Mouse (Mus musculus) embryonic facial prominence, embryonic 14.5 days (tissue): ENCODE results near the gene Tmem170. TPM values are rescaled to one million over a fixed set of nuclear protein-coding genes. Genes with fewer than 3 reads are reported as not detected.
"Not testable (repeated sequence)": the region's sequence is repeated elsewhere in the genome, so short reads cannot be mapped to it uniquely, and the experiment has no call there.

ENCODE experiments used
- ATAC-seq: fragments of 200-750 bp; cut with Nextera tagmentation; 2 replicates; pipeline ENCODE4 v1.8.0; 2017; ENCODE audit warnings: low read depth, moderate number of reproducible peaks, moderate TSS enrichment
- DNase-seq: peaks from one replicate; pipeline ENCODE4 v3.0.0-alpha.2; 2015; ENCODE audit warnings: low spot score
- H3K27ac ChIP-seq: fragments of 300-500 bp; sonication (generic); replicated peaks from 2 replicates; pipeline ENCODE4 v1.5.1; 2014; ENCODE audit warnings: low read depth, mild to moderate bottlenecking, low read length, moderate library complexity
- H3K27me3 ChIP-seq: fragments of 300-500 bp; sonication (generic); replicated peaks from 2 replicates; pipeline ENCODE4 v1.6.1; 2014; ENCODE audit warnings: low read length; ENCODE audit not compliant: control insufficient read depth, insufficient read depth
- H3K36me3 ChIP-seq: fragments of 300-500 bp; sonication (generic); 2 replicates; pipeline ENCODE4 v1.6.1; 2014; ENCODE audit warnings: low read length, mixed read lengths; ENCODE audit not compliant: control insufficient read depth, insufficient read depth
- H3K4me1 ChIP-seq: fragments of 300-500 bp; sonication (generic); 2 replicates; pipeline ENCODE4 v1.6.1; 2014; ENCODE audit warnings: antibody characterized with exemption, low read length; ENCODE audit not compliant: control insufficient read depth, insufficient read depth
- H3K4me2 ChIP-seq: fragments of 300-500 bp; sonication (generic); 2 replicates; pipeline ENCODE4 v1.6.1; 2014; ENCODE audit warnings: low read depth, mild to moderate bottlenecking, low read length, moderate library complexity, mixed read lengths
- H3K4me3 ChIP-seq: fragments of 300-500 bp; sonication (generic); 2 replicates; pipeline ENCODE4 v1.5.1; 2014; ENCODE audit warnings: low read depth, mild to moderate bottlenecking, low read length
- H3K9ac ChIP-seq: fragments of 300-500 bp; sonication (generic); 2 replicates; pipeline ENCODE4 v1.6.1; 2014; ENCODE audit warnings: low read depth, mild to moderate bottlenecking, low read length, moderate library complexity, mixed read lengths
- H3K9me3 ChIP-seq: fragments of 300-500 bp; sonication (generic); 2 replicates; pipeline ENCODE4 v1.6.1; 2016; ENCODE audit warnings: low read length; ENCODE audit not compliant: control insufficient read depth
- WGBS: fragments of 180-500 bp; shearing (Covaris S2); extraction: QIAGEN DNeasy Blood & Tissue Kit; methylation state at CpG from one replicate; pipeline ENCODE4 v1.1.7; 2014; 5-methylcytosine and 5-hydroxymethylcytosine counted together
- polyA plus RNA-seq: library from polyadenylated mRNA; unstranded; fragments of >200 nt; fragmentation: Nextera tagmentation; extraction: Ambion mirVana; gene quantifications from 2 replicates; pipeline ENCODE4 v1.2.1, GENCODE M21; 2014

Tmem170 gene
- polyA plus RNA-seq, 1 experiment from 2014 or later: 4.1 TPM

DNA sequence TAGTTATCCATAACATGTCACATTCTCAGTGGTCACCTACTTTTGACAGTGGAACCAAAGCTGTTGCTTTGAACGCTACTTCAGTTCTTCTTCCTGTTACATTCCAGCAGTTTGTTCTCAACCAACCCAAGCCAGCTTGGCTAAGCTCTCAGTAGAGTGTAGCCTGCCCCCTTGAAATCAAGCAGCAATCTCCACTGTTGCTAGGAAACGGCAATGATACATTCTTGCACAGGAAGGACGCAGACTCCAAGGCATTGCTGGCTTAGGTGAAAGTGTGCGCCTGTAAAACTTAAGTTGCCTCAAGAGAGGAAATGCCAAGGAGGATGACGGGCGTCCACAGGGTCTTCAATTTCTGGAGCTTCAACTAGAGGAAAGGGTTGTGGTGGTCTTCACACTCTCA lies 10.7 kb downstream of the Tmem170 start:
- no peak overlapping the region for H3K9ac ChIP-seq
- no peak overlapping the region for H3K4me3 ChIP-seq
- no peak overlapping the region for H3K27ac ChIP-seq
- H3K4me1 ChIP-seq: no peaks in the 10 kb centered on the region
- 88% methylated on average over 6 of the region's 6 CpGs for WGBS
- no peak for DNase-seq
- no peak for ATAC-seq
- H3K27me3 ChIP-seq: no peaks in the 10 kb centered on the region
- no peak overlapping the region for H3K4me2 ChIP-seq
- H3K9me3 ChIP-seq: no peaks in the 10 kb centered on the region
- peaks cover 29% of the 10 kb centered on the region for H3K36me3 ChIP-seq

GRCm38 (mm10) chr8:111865130-111865852 lies 11.3 kb downstream of the Tmem170 start:
- 89% methylated on average over 8 of the region's 8 CpGs for WGBS
- DNase-seq (no peak), ATAC-seq (no peak)
- no peaks in the 10 kb centered on the region for H3K27me3 ChIP-seq
- H3K9ac ChIP-seq: no peak overlapping the region
- peaks cover 29% of the 10 kb centered on the region for H3K36me3 ChIP-seq
- no peaks in the 10 kb centered on the region for H3K4me1 ChIP-seq
- H3K4me2 ChIP-seq: no peak overlapping the region
- no peak overlapping the region for H3K4me3 ChIP-seq
- no peaks in the 10 kb centered on the region for H3K9me3 ChIP-seq
- no peak overlapping the region for H3K27ac ChIP-seq

- ATAC-seq (no peak), DNase-seq (no peak)
- Histone ChIP-seq H3K4me1 (no peaks in the 10 kb centered on the region), H3K9me3 (no peaks in the 10 kb centered on the region), H3K4me2 (no peak overlapping the region), H3K4me3 (no peak overlapping the region), H3K36me3 (peaks cover 28% of the 10 kb centered on the region), H3K9ac (no peak overlapping the region), H3K27me3 (no peaks in the 10 kb centered on the region), H3K27ac (no peak overlapping the region)
- 87% methylated on average over 8 of the region's 8 CpGs for WGBS
Measured at GRCm38 (mm10) chr8:111864648-111865047, 11.9 kb downstream of the Tmem170 start.

DNA sequence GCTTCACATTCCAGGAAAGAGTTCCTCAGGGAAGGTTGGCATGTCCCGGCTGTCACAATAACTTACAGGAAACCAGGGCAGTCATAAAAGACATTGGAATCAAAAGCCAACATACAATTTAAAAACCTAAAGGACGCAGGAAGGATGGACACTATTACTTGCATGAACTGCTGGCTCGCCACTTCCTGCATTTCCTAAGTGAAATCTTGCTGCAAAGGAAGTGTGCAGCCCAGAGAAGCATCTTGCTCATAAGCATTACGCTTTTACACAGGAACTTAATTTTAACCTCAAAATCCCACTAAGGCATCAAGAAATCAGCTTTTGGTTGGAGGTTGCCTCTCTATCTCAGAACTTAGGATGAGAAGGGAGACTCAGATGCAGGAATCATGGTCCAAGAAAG lies 13.3 kb downstream of the Tmem170 start:
- Histone ChIP-seq H3K27ac (no peak overlapping the region), H3K4me3 (no peak overlapping the region), H3K9me3 (no peaks in the 10 kb centered on the region), H3K9ac (no peak overlapping the region), H3K36me3 (peaks cover 23% of the 10 kb centered on the region), H3K4me2 (no peak overlapping the region), H3K27me3 (no peaks in the 10 kb centered on the region), H3K4me1 (no peaks in the 10 kb centered on the region)
- DNase-seq (peak; percentile 12), ATAC-seq (no peak)
- WGBS: 83% methylated on average over 4 of the region's 4 CpGs

DNA sequence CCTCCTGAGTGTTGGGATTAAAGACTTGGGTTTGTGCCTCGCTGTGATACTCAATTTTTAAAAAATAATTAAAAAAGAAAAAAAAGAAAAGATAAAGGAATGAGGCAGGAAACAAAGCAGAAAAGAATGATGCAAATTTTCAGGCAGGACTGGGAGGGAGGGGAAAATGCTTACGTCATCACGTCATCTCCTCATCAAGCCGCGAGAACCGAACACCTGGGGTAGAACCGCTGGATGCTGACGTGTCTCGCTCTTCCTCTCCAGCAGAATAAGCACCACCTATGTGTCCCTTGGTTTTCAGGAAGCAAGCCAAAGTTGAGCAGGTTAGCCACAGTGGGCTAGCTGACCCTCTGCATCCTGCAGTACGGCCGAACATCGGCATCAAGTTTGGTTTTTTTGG lies 20.6 kb downstream of the Tmem170 start:
- Histone ChIP-seq H3K36me3 (no peaks in the 10 kb centered on the region), H3K4me2 (no peak overlapping the region), H3K4me1 (peaks cover 5% of the 10 kb centered on the region; the same call in 1 of the 2 replicates), H3K4me3 (no peak overlapping the region), H3K27ac (no peak overlapping the region), H3K27me3 (no peaks in the 10 kb centered on the region), H3K9me3 (no peaks in the 10 kb centered on the region), H3K9ac (no peak overlapping the region)
- DNase-seq: no peak
- WGBS: 93% methylated on average over 12 of the region's 12 CpGs
- ATAC-seq: no peak

DNA sequence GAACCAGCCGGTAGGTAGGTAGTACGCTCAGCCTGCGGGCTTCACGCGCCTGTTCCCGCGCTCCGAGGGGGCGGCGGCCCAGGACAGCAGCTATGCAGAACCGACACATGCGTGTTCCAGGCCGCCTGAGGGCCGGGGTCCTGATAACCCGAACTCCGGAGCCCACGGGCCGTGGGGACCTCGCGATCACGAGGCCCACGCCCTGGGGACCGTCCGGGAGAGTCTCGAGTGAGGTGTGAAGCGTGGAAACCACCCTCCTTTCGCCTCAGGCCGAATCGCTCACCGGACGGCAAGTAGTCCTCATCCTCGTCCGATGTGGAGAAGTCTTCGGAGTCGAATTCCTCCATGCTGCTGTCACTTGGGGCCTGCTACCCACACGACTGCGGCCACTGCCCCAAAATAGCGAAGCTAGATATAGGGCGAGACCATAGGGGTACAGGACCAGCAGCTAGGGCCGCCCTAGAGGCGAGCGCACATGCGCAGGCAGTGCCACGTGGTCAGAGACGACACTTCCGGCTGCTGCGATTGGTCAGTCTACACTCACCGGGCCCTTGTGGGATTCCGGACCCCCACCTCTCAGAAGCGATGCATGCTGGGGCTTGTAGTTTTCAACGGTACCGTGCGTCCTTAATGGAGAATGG lies 22.6 kb downstream of the Tmem170 start, which contains the start of gene Cfdp1:
Gene Cfdp1, minus strand, starts transcription at position 431 of the 641 bp plus-strand sequence.
- H3K36me3 ChIP-seq: 0 out of 2 replicates have a peak, but pooled peaks cover 3% of the 10 kb centered on the region
- no peaks in the 10 kb centered on the region for H3K9me3 ChIP-seq
- H3K4me1 ChIP-seq: peaks cover 5% of the 10 kb centered on the region; the same call in 1 of the 2 replicates
- peak within 1 kb of the TSS; percentile 69; the same call in 1 of the 2 replicates for H3K27ac ChIP-seq
- ATAC-seq: peak; percentile 100
- H3K9ac ChIP-seq: peak within 1 kb of the TSS; percentile 86
- H3K27me3 ChIP-seq: no peaks in the 10 kb centered on the region
- H3K4me2 ChIP-seq: peak within 1 kb of the TSS; percentile 89
- WGBS: 1% methylated on average over 46 of the region's 53 CpGs
- peak; percentile 99 for DNase-seq
- H3K4me3 ChIP-seq: peak within 1 kb of the TSS; percentile 79

DNA sequence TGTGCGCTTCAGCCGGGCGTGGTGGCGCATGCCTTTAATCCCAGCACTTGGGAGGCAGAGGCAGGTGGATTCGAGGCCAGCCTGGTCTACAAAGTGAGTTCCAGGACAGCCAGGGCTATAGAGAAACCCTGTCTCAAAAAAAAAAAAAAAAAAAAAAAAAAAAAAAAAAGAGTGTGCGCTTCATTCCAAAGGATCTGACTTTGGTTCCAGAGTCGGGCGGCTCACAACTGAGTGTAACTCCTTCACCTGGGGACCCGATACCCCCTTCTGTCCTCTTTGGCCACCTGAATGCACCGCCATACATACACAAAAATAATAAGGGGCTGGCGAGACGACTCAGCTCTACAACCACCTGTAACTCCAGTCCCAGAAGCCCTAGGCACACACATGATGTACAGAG lies 23.3 kb downstream of the Tmem170 start:
- not testable (repeated sequence) for H3K36me3 ChIP-seq, H3K9me3 ChIP-seq, H3K27ac ChIP-seq, DNase-seq, H3K4me1 ChIP-seq, H3K27me3 ChIP-seq, ATAC-seq
- WGBS: 53% methylated on average over 12 of the region's 12 CpGs
- peak overlapping the region; percentile 79 for H3K4me3 ChIP-seq
- H3K4me2 ChIP-seq: peak overlapping the region; percentile 89
- peak overlapping the region; percentile 86 for H3K9ac ChIP-seq

GRCm38 (mm10) chr8:111846746-111847145 lies 29.8 kb downstream of the Tmem170 start:
- no peaks in the 10 kb centered on the region for H3K27me3 ChIP-seq
- H3K9ac ChIP-seq: no peak overlapping the region
- H3K4me2 ChIP-seq: no peak overlapping the region
- DNase-seq (no peak), ATAC-seq (no peak)
- H3K4me1 ChIP-seq: no peaks in the 10 kb centered on the region; the same call in 1 of the 2 replicates
- H3K36me3 ChIP-seq: peaks cover 34% of the 10 kb centered on the region
- no peak overlapping the region for H3K27ac ChIP-seq
- no peak overlapping the region for H3K4me3 ChIP-seq
- no peaks in the 10 kb centered on the region for H3K9me3 ChIP-seq
- WGBS: 94% methylated on average over 6 of the region's 6 CpGs
